Mouse (Mus musculus) myocyte (in vitro differentiated cells): ENCODE results near the gene Nup188. TPM values are rescaled to one million over a fixed set of nuclear protein-coding genes. Genes with fewer than 3 reads are reported as not detected.

Experiments
- H3K27me3 ChIP-seq: one replicate; pipeline ENCODE4 v1.6.1; 2011; ENCODE audit not compliant: control insufficient read depth, insufficient read depth, insufficient read length
- H3K36me3 ChIP-seq: one replicate; pipeline ENCODE4 v1.6.1; 2011; ENCODE audit not compliant: control insufficient read depth, insufficient read depth
- H3K4me2 ChIP-seq: one replicate; pipeline ENCODE4 v1.6.1; 2011; ENCODE audit warnings: low read depth, control low read depth
- H3K4me3 ChIP-seq: one replicate; pipeline ENCODE4 v1.5.1; 2011; ENCODE audit warnings: mild to moderate bottlenecking, control low read depth, moderate library complexity
- H3K79me2 ChIP-seq: one replicate; pipeline ENCODE4 v1.6.1; 2011; ENCODE audit not compliant: control insufficient read depth, insufficient read depth
- H3ac ChIP-seq: one replicate; pipeline ENCODE4 v1.6.1; 2011; ENCODE audit not compliant: control insufficient read depth, insufficient read length
- CEBPB ChIP-seq: IDR thresholded peaks from 2 replicates; pipeline ENCODE4 v1.6.1; 2011; ENCODE audit warnings: mild to moderate bottlenecking, moderate library complexity; ENCODE audit not compliant: poor library complexity, insufficient read depth, severe bottlenecking
- MAX ChIP-seq: IDR thresholded peaks from one replicate; pipeline ENCODE4 v1.6.1; 2011; ENCODE audit warnings: low read depth, mild to moderate bottlenecking, control low read depth
- MYOD1 ChIP-seq, 3 experiments: IDR thresholded peaks; one replicate each; pipeline ENCODE4 v1.6.1; 2011; ENCODE audit warnings: control low read depth in 2 of 3, low read depth in 2 of 3, mild to moderate bottlenecking in 2 of 3, moderate library complexity in 1 of 3; ENCODE audit not compliant: insufficient read length in 2 of 3, control insufficient read depth in 1 of 3
- MYOG ChIP-seq, 3 experiments: IDR thresholded peaks; one replicate each; pipeline ENCODE4 v1.6.1; 2011; ENCODE audit warnings: control low read depth in 2 of 3, low read depth in 2 of 3, mild to moderate bottlenecking in 2 of 3; ENCODE audit not compliant: insufficient read length in 2 of 3, control insufficient read depth in 1 of 3, insufficient read depth in 1 of 3
- POLR2A ChIP-seq: IDR thresholded peaks from one replicate; pipeline ENCODE4 v1.6.1; 2011; ENCODE audit warnings: low read depth, mild to moderate bottlenecking, control low read depth, moderate library complexity; ENCODE audit not compliant: insufficient read length
- POLR2AphosphoS2 ChIP-seq: IDR thresholded peaks from one replicate; pipeline ENCODE4 v1.6.1; 2011; ENCODE audit warnings: low read depth, control low read depth; ENCODE audit not compliant: insufficient read length
- REST ChIP-seq: IDR thresholded peaks from one replicate; pipeline ENCODE4 v1.6.1; 2011; ENCODE audit warnings: mild to moderate bottlenecking, control low read depth, moderate library complexity; ENCODE audit not compliant: insufficient read depth, insufficient read length
- SRF ChIP-seq: IDR thresholded peaks from one replicate; pipeline ENCODE4 v1.6.1; 2011; ENCODE audit warnings: low read depth; ENCODE audit not compliant: control insufficient read depth, insufficient read length
- TCF12 ChIP-seq: IDR thresholded peaks from one replicate; pipeline ENCODE4 v1.6.1; 2011; ENCODE audit warnings: mild to moderate bottlenecking, control low read depth; ENCODE audit not compliant: poor library complexity, insufficient read depth, severe bottlenecking
- TCF3 ChIP-seq: IDR thresholded peaks from one replicate; pipeline ENCODE4 v1.6.1; 2011; ENCODE audit warnings: low read depth, control low read depth; ENCODE audit not compliant: insufficient read length
- USF1 ChIP-seq: IDR thresholded peaks from one replicate; pipeline ENCODE4 v1.6.1; 2011; ENCODE audit warnings: low read depth, mild to moderate bottlenecking, control low read depth, moderate library complexity
- polyA plus RNA-seq: library from polyadenylated mRNA; unstranded; fragments of >200 nt; fragmentation: generic; extraction: Trizol; gene quantifications from one replicate; pipeline ENCODE4 v1.2.1, GENCODE M21; 2012; ENCODE audit warnings: missing spikeins

Nup188 gene
- polyA plus RNA-seq, 1 experiment = 54.0 TPM

DNA sequence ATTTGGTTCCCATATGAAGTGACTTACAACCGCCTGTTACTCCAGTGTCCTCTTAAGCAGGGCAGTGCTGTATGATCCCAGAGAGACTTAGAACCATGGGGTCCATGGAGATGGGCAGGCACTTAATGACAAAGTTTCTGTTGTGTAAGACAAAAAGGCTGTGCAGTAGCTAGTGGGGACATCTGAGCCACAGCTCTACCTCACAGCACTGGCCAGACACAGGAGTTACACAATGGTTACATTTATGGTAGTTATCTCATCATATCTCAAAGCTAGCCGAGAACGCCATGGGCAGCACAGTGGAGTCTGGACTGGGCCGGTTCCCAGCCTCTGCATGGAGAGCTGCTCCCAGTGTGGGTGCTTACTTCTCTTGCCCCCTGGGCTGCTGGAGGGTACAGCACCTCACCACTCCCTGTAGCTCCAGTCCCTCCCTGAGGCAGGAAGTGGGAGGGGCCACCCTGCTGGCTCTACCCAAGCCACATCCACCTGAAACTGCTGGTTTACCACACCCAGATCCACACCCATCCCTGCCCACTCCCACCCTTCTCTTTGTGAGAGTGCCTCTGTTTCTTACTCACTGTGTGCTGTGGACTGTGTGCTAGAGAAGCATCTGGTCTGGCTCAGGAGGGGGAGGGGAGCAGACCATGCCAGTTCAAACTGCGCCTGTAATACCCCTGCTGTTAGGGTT, 34.6 kb upstream of the Nup188 start:
- peaks cover 31% of the 10 kb centered on the region for H3K36me3 ChIP-seq
- peak overlapping the region; percentile 60 for H3K4me2 ChIP-seq
- H3K4me3 ChIP-seq = no peak overlapping the region
- TF ChIP-seq CEBPB = no peak
- TF ChIP-seq POLR2AphosphoS2 = no peak
- peak in 1 of 3 experiments; percentile 2 for TF ChIP-seq MYOG (IDR thresholded peaks at IDR 0.05; ENCODE audit: control insufficient read depth in 1 of 3, insufficient read depth in 1 of 3, insufficient read length in 2 of 3, low read depth in 2 of 3)
- no peak for TF ChIP-seq USF1
- no peaks in the 10 kb centered on the region for H3K27me3 ChIP-seq
- H3K79me2 ChIP-seq = peaks cover 64% of the 10 kb centered on the region
- no peak overlapping the region for H3ac ChIP-seq

DNA sequence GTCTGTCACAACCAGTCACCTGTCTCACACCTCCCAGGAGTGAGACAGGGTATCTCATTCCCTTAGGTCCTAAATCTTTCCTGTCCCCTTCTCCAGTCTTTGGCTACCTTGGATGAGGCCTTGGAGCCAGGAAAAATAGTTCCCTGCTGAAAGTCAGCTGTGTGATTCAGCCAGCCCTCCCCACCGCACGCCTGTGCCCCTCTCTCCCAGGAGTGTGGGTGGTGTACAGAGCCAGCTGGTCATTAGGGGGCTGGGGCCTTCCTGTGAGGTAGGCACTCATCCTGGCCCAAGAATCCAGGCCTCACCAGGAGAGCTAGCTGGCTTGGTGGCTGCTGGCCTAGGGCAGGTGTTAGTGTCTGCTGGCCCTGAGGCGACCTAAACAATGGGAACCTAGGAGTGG, 33.7 kb upstream of the Nup188 start:
- TF ChIP-seq SRF (no peak), MAX (no peak), MYOD1 (IDR thresholded peaks at IDR 0.05; ENCODE audit: control insufficient read depth in 1 of 3, insufficient read length in 2 of 3, low read depth in 2 of 3) (peak in 1 of 3 experiments; percentile 82), MYOG (IDR thresholded peaks at IDR 0.05; ENCODE audit: control insufficient read depth in 1 of 3, insufficient read depth in 1 of 3, insufficient read length in 2 of 3, low read depth in 2 of 3) (peak in 1 of 3 experiments; percentile 62)
- no peak overlapping the region for H3K4me3 ChIP-seq
- no peak overlapping the region for H3ac ChIP-seq
- H3K36me3 ChIP-seq = peaks cover 40% of the 10 kb centered on the region
- peaks cover 56% of the 10 kb centered on the region for H3K79me2 ChIP-seq
- peak overlapping the region; percentile 60 for H3K4me2 ChIP-seq
- no peaks in the 10 kb centered on the region for H3K27me3 ChIP-seq

DNA sequence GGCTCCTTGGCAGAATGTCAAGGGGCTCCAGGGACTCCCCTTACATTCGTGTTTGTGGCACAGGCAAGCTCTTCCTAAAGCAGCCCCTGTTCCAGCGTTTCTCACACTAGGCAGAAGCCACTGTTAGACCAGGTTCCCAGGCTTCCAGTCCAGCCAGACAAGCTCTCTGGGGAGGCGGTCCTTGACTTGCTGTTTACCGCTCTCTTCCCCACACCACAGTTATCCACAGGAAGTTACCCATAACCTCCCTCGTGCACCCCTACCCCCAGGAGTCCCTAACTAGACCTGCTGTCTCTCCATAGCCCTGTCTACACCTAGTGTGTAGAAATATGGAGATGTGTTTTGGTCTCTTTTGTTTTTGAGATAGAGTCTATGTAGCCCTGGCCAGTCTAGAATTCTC, 32.4 kb upstream of the Nup188 start:
- H3K4me2 ChIP-seq = no peak overlapping the region
- H3ac ChIP-seq = no peak overlapping the region
- H3K4me3 ChIP-seq = no peak overlapping the region
- H3K36me3 ChIP-seq = peaks cover 30% of the 10 kb centered on the region
- peaks cover 53% of the 10 kb centered on the region for H3K79me2 ChIP-seq
- no peaks in the 10 kb centered on the region for H3K27me3 ChIP-seq
- TF ChIP-seq TCF12 (no peak), POLR2A (no peak), MYOD1 (IDR thresholded peaks at IDR 0.05; ENCODE audit: control insufficient read depth in 1 of 3, insufficient read length in 2 of 3, low read depth in 2 of 3) (no peak)

DNA sequence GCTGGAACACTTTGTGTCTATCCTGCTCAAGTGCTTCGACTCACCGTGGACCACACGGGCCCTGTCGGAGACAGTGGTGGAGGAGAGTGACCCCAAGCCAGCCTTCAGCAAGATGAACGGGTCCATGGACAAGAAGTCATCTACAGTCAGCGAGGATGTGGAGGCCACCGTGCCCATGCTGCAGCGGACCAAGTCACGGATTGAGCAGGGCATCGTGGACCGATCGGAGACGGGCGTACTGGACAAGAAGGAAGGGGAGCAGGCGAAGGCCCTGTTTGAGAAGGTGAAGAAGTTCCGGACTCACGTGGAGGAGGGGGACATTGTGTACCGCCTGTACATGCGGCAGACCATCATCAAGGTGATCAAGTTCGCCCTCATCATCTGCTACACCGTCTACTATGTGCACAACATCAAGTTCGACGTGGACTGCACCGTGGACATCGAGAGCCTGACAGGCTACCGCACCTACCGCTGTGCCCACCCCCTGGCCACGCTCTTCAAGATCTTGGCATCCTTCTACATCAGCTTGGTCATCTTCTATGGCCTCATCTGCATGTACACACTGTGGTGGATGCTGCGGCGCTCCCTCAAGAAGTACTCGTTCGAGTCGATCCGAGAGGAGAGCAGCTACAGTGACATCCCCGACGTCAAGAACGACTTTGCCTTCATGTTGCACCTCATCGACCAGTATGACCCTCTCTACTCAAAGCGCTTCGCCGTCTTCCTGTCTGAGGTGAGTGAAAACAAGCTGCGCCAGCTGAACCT, 30.4 kb upstream of the Nup188 start:
- TF ChIP-seq TCF3 = no peak
- no peak overlapping the region for H3ac ChIP-seq
- H3K36me3 ChIP-seq = peaks cover 35% of the 10 kb centered on the region

DNA sequence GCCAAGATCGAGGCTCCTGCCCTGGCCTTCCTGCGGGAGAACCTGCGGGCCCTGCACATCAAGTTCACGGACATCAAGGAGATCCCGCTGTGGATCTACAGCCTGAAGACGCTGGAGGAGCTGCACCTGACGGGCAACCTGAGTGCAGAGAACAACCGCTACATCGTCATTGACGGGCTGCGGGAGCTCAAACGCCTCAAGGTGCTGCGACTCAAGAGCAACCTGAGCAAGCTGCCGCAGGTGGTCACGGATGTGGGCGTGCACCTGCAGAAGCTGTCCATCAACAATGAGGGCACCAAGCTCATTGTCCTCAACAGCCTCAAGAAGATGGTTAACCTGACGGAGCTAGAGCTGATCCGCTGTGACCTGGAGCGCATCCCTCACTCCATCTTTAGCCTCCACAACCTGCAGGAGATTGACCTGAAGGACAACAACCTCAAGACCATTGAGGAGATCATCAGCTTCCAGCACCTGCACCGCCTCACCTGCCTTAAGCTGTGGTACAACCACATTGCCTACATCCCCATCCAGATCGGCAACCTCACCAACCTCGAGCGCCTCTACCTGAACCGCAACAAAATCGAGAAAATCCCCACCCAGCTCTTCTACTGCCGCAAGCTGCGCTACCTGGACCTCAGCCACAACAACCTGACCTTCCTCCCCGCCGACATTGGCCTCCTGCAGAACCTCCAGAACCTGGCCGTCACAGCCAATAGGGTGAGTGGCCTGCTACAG, 29.4 kb upstream of the Nup188 start:
- no peaks in the 10 kb centered on the region for H3K27me3 ChIP-seq
- peaks cover 62% of the 10 kb centered on the region for H3K79me2 ChIP-seq
- H3K4me2 ChIP-seq = no peak overlapping the region
- H3K4me3 ChIP-seq = no peak overlapping the region
- no peak for TF ChIP-seq REST
- peaks cover 43% of the 10 kb centered on the region for H3K36me3 ChIP-seq
- H3ac ChIP-seq = no peak overlapping the region

More for the DNA sequence above, 30.4 kb upstream of the Nup188 start:
- no peaks in the 10 kb centered on the region for H3K27me3 ChIP-seq
- no peak overlapping the region for H3K4me2 ChIP-seq
- H3K4me3 ChIP-seq = no peak overlapping the region
- H3K79me2 ChIP-seq = peaks cover 56% of the 10 kb centered on the region
